Mouse (Mus musculus): ENCODE results near the gene Olfr1555-ps1. TPM values are rescaled to one million over a fixed set of nuclear protein-coding genes. Genes with fewer than 3 reads are reported as not detected.

The Olfr1555-ps1 gene
- total RNA-seq (2023): not detected

GRCm38 (mm10) chr19:12170062-12170599, at the start of gene Olfr1555-ps1:
Olfr1555-ps1 (minus strand) TSS chr19:12170112.

GRCm38 (mm10) chr19:12200334-12200733, 30.4 kb upstream of the Olfr1555-ps1 start, which contains the start of gene Olfr1431:
Olfr1431 (plus strand) TSS chr19:12200634.

GRCm38 (mm10) chr19:12123103-12123502, 46.8 kb downstream of the Olfr1555-ps1 start, which contains the start of gene Olfr76:
Olfr76 (minus strand) TSS chr19:12123203.

GRCm38 (mm10) chr19:12115797-12116196, 54.1 kb downstream of the Olfr1555-ps1 start, which contains the start of gene Olfr1428:
Olfr1428 (minus strand) TSS chr19:12115897.

Other genes with a start within 250 kb of the Olfr1555-ps1 start
- 40.1 TPM for gene Osbp, start 204.2 kb downstream of the Olfr1555-ps1 start, total RNA-seq (2023)
- gene Olfr1423, start 128.8 kb downstream of the Olfr1555-ps1 start, total RNA-seq (2023): not detected
- gene Olfr1424, start 107.4 kb downstream of the Olfr1555-ps1 start, total RNA-seq (2023): not detected
- not detected for gene Olfr1425, start 92.4 kb downstream of the Olfr1555-ps1 start, total RNA-seq (2023)
- not detected for gene Olfr1426, start 78.1 kb downstream of the Olfr1555-ps1 start, total RNA-seq (2023)
- not detected for gene Olfr1427, start 66.8 kb downstream of the Olfr1555-ps1 start, total RNA-seq (2023)
- not detected for gene Olfr1428, start 54.2 kb downstream of the Olfr1555-ps1 start, total RNA-seq (2023)
- gene Olfr76, start 46.9 kb downstream of the Olfr1555-ps1 start, total RNA-seq (2023): not detected
- not detected for gene Olfr1431, start 30.5 kb upstream of the Olfr1555-ps1 start, total RNA-seq (2023)
- not detected for gene Olfr1432, start 62.5 kb upstream of the Olfr1555-ps1 start, total RNA-seq (2023)
- gene Olfr262, start 71.5 kb upstream of the Olfr1555-ps1 start, total RNA-seq (2023): not detected
- gene Olfr235, start 90.9 kb upstream of the Olfr1555-ps1 start, total RNA-seq (2023): not detected
- not detected for gene Olfr1434, start 109.7 kb upstream of the Olfr1555-ps1 start, total RNA-seq (2023)
- not detected for gene Olfr1436, start 129.0 kb upstream of the Olfr1555-ps1 start, total RNA-seq (2023)
- not detected for gene Olfr1437, start 155.0 kb upstream of the Olfr1555-ps1 start, total RNA-seq (2023)
- gene Olfr1438-ps1, start 165.8 kb upstream of the Olfr1555-ps1 start, total RNA-seq (2023): not detected
- gene Olfr1440, start 217.2 kb upstream of the Olfr1555-ps1 start, total RNA-seq (2023): not detected
- not detected for gene Olfr1441, start 247.3 kb upstream of the Olfr1555-ps1 start, total RNA-seq (2023)

Measured in CD8-positive naive resting alpha-beta T cell, adult 57 days (primary cell).